Mouse (Mus musculus) left cerebral cortex, adult 8-10 months (tissue): ENCODE data around the gene A830031A19Rik. TPM values are rescaled to one million over a fixed set of nuclear protein-coding genes. Genes with fewer than 3 reads are reported as not detected.

ENCODE experiments used
- DNase-seq, 2 experiments: peaks; one replicate each; pipeline ENCODE4 v3.0.0; 2022; ENCODE audit warnings: low spot score in 2 of 2
- total RNA-seq, 4 experiments: library from RNA; stranded (reverse); gene quantifications; 2 replicates each; pipeline ENCODE4 v1.2.4; 2022

A830031A19Rik gene
- 1 to 10 TPM in 3 of 4 experiments, under 1 TPM in 1; 0.78 to 2.8 (median 1.2) TPM for total RNA-seq

DNA sequence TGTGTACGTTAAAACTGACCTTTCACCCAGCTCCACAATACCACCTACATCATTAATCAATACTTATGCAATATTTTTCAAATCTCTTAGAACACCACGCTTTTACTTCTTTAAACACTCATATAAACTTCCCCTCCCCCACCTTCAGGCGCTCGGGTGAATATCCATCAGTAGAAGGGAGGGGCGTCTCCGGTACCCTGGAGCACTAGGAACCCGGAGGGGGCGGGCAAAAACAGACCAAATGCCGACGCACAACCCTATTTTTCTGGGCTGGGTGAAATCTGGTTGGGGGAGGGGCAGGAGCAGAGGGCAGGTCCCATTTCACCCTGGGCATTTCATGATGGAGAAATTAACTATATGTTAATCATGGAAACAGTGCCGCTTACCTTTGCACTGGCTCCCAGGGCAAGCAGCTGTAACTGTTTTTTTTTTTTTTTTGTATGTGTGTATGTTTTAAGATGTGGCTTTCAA is at the start of gene A830031A19Rik:
Gene A830031A19Rik (minus strand): TSS at position 421 of the 471 bp plus-strand sequence.
- DNase-seq = peak in 1 of 2 experiments; percentile 44

DNA sequence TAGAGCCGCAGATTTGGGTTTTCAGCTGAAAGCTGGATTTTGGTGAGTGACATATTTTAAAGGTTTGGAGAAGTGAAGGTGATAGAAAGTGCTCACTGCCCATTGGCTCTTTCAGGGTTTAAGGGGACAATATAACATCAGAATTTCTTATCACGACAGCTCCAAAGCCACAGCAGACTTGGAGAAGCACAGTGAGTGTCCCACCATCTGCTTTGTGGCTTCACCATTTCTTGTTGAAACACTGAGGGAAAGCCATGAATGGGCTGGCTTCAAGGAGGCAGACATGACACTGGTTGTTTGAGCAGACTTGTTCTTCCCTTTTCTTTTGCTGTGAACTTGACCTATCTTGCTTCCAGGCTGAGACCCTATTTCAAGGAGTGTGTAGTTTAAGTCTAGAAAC is 49.1 kb upstream of the A830031A19Rik start:
- no peak for DNase-seq

DNA sequence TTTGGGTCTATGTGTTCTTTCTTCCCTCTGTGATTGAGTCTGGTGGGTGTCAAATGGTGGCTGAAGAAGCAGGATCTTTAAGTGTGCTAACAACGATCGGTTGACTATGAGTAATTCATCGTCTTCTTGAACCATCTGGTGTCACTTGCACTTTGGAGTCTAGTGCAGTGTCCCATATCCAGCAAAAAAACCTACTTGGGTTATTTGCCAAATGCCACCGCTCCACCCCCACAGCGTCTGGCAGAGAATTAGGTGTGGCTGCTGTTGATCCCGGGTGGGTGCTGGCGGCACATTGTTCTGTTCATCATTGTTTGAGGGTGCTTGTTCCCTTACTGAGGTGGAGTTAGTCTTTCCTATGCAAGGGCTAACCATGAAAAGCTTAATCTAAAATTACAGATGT is 48.0 kb upstream of the A830031A19Rik start:
- DNase-seq = no peak

DNA sequence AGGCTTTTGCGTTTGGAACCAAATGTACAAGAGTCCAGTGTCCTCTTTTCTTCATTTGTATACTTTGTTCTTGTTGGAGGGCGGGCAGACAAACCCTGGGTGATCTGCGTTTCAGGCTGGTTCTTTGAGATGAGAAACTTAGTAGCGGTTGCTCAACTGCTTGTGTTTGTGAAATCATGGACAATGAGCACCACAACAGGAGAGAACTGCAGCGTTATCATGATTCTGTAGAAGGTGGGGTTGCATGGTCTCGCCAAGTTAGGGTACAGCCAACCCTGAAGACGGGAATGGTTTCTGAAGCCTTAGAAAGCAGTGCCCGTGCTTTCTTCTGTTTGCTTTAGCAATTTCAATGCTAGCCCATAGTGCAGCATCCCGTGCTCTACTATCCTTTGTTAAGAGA is 46.3 kb upstream of the A830031A19Rik start:
- no peak for DNase-seq

DNA sequence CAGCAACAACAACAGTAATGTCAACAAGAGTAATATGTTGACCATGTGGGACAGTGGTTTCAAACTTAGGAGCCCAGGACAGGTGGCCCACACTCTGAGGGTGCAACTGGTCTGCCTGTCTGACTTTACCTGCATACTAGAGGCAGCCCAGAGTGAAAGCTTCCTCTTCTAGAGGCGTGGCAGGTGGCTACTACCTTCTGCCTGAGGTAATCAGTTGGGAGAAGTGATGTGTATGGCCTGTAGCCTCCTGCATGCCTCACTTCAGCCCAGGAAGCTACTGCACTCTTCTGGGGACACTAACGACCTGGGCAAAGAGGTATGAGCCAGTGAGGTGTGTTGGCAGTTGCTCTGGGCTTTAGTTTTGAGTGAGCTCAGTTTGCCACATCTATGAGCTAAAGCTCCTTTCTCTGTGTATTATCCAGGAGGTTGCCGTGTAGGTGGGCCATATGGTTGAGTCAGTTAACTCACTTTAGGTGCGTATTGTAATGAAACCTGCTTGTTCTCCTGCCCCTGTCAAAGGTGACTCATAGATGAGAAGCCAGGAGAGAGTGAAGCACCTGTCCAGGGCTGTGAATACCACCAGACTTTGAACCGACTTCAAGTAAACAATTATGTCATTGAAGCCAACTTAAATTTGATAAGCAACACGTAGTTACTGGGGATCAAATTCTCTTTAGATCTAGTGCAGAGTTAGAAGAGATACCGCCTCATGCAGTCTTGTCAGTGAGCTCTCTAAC is 41.9 kb upstream of the A830031A19Rik start:
- DNase-seq = no peak

DNA sequence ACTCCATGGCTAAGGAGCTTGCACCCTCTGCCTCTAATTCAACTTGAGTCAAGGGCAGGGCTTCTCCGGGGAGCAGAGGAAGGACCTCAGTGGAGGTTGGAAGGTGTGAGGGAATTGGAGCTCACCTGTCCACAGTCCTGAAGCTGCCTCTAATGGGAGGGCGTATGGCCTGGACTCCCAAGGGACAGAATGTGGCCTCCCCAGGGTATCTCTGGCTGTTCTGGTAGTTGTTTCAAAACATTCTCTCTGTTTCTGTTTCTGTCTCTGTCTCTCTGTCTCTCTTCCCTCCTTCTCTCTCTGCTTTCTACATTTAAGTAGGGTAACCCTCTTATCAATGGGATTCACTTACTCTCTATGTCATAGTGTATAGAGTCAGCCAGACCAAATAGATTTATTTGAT is 41.2 kb upstream of the A830031A19Rik start:
- DNase-seq = no peak

DNA sequence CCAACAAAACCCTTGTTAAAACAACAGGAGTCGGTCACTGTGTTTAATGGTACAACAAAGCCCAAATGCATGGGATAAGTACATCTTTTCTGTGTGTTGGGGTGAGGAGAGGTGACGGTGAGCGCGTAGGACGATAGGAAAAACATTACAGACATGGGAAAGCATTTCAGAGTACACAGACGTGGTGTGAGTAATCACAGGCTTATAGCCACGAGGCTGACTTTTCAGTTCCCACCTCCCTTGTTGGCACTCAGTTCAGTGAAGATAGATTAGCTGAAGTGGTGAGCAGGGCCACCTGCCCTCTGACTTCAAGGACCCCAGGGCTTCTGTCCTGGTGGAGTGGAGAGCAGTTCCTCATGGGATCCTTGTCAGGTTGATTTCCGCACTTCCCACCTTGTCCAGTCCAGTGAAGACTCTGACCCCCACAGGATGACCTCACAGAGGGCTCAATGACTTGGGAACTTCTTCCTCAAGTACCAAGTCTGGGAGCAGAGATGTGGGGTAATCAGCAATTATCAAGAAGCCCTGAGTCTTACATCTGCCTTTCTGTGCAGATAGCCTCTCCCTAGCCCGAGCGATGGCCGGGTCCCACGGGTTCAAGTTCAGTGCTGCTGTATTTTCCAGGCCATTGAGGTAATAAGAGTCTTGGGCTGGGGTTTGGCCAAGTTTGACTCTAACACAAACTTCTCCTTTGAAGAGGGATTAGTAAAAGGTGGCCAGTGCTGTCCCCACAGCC is 40.3 kb upstream of the A830031A19Rik start:
- no peak for DNase-seq

DNA sequence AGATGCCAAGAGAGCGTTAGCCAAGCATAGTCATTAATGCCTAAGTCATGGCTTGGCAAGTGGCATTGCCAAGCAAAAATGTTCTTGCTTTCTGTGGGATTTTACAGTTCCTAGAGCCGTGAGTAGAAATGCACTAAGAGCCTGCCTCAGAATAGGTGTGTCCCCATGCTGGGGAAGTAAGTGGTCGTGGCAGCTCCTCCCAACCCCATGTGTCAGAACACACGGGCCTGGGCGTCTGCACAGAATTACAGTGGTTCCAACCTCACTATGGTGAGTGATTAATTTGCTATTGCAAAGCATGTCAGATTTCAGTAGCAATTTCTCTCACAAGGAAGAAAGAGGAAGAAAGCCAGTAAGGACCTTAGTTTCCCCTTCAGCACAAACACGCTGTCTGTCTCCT is 36.9 kb upstream of the A830031A19Rik start:
- DNase-seq = no peak

DNA sequence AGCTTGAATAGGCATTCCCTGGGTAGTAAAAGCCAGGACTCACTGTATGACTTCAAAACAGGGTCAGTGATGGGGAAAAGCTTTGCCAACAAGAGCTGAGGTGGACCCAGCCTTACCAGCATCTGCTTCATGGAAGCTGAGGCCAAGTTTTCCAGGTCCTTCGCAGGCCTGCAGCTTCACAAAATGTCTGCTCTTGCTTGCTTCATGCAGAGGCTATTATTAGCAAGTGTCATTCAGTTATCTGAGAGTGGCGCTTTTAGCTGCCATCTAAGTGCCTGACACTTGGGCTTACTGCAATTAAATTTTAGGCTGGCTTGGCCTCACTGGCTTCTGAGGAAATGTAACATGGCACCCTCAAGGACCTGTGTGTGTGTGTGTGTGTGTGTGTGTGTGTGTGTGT is 35.3 kb upstream of the A830031A19Rik start:
- DNase-seq = no peak

DNA sequence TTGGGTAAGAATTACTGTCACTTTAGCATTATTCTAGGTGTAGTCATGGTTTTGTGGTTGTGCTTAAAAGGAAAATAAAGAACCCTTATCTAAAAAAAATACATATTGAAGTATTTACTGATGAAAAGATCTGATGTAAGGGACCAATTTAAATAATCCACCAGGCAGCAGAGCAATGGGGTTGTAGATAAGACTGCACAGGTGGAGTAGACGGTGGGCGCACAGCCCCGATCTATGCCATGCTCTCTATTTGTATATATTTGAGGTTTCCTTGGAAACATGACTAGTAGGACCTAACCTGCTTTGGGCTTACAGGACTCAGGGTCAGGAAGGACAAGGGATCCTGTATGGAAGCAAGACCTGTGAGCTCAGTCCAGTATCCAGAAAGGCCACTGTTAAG is 34.5 kb upstream of the A830031A19Rik start:
- DNase-seq = no peak

DNA sequence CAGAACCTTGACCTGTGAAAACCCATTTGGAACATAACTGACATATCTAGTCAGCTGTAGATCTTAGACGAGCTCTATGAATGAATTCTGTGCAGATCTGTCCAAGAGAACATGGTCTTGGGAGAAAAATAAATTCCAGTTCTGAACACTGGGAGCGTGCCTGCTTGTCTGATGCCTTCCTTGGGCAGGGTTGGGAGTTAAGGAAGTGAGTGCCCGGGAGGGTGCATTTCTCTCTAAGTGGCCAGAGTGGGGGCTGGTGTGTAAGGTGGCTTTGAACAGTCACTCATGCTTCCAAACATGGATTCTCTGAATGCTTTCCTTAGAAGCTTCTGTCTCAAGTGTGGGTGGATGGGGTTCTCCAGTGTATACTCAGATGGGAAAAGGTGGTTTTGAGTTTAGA is 34.1 kb upstream of the A830031A19Rik start:
- no peak for DNase-seq

DNA sequence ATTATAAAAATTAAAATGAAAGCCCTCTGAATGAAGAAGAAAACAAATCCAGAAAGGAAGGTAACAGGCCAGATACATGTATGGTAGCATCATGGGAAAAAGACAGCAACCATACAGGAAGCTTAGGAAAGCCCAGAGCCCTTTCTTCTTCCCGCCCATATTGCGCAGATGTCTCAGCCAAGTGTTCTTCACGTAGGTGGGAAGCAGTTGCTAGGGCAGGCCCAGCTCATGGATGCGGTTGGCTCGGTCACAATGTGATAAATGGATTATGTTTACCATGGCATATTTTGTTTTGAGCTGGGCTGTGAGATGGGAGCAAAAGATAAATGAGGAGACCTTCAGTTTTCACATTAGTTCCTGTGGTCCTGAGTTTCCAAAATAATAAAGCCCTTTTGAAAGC is 32.6 kb upstream of the A830031A19Rik start:
- DNase-seq = peak in 1 of 2 experiments; percentile 47

DNA sequence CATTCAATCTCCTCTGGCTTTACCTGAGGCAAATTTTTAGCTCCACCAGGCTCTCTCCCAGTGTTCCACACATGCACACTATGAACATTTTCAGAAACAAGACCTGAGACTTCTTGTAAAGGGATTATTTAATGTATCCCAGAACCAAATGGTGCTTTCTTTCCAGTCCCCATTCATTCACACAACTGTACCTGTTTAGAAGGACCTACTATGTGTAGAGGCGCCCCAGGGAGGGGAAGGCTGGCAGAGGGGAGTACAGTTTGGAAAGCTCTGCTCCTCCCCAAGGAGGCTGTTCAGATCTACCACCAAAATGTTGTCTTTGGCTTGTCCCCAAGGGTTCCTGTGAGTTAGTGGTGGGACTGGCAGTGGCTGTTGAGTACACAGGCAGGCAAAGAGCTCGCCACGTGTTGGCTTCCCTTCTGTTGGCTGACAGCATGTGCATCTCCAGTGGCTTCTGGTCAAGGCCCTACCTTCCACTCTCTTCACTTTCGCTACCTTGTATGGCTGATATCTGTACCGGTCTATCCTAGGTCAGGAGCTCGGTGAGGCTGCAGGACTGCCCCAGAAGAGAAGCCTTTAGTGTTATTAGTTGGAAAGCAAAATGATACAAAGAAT is 28.4 kb upstream of the A830031A19Rik start:
- no peak for DNase-seq

DNA sequence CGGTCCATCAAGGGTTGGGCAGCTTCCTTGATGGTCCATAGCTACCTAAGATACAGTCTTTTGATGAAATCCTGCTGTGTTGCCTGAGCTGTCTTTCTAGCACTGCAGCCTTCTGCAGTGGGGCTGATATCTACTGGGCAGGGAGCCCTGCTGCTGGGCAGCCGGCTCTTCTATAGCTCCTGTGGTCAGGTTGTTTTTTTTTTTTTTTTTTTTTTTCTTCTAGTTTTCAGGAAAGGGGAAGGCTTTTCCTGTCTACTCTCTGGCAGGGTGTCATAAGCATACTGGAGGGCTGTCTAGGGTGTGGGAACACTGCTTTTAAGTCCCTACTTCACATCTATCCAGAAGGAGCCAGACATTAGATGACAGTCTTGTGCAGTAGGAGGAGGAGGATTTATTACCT is 27.5 kb upstream of the A830031A19Rik start:
- no peak for DNase-seq

DNA sequence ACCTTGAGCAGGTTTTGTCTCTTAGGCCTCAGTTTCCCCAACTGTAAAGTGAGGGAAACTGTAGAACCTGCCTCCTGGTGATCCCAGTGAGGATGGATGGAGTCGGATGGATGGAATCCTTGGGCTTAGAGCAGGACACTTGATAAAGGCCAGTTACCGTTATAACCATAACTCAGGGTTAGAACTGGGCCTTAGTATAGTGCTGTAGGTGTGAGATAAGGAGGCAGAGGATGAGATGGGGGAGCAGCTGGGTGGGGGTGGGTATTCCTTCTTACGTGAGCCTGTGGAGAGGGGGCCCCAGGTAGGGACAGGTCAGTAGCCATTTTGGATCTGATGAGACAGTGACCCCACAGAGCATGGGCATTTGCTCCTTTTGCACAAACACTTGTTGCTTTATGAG is 26.8 kb upstream of the A830031A19Rik start:
- no peak for DNase-seq

DNA sequence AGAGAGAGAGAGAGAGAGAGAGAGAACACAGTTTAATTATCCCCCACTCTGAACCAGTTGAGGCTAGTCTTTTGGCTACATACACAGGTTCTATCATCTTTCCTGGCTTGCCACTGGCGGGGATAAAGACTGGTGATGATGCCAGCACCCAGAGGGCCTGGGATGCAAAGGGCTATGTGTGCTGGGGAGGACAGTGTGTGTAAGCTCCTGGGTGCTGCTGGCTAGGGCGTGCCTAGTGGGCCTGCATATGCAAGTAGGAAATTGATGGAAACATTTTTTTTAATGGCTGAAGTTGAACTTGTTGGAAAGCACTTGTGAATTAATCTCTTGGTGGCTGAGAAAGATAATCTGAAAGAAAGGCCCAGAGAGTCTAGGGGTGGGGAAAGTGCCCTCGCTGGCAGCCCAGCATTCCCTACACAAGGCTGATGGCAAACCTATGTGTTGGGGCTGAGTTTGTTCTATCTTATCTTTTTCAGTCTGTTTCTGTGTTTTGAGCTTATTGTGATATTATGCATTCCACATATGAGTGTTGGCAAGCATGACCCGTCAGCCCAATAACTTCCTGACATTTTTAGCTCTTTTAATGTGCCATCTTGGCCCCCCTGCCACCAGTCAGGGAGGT is 25.7 kb upstream of the A830031A19Rik start:
- DNase-seq = no peak

DNA sequence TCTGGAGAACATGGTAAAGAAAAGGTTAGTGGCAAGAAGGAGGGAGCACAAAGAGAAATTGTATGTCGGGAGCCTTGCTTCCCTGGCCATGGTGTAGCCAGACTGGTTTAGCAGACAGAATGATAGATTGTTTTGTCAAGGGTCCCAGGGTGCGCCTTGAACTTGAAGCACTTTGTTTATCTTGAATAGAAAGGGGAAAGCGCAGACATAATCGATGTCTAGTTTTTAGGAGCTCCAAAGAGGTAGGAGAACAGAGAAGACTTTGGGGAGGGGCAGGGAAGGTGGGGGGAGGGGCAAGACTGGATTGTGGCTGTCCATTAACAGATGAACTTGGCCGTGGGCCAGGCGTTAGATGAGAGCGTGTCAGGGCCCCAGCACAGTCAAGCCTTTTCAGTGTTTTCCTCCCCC is 25.0 kb upstream of the A830031A19Rik start:
- no peak for DNase-seq

DNA sequence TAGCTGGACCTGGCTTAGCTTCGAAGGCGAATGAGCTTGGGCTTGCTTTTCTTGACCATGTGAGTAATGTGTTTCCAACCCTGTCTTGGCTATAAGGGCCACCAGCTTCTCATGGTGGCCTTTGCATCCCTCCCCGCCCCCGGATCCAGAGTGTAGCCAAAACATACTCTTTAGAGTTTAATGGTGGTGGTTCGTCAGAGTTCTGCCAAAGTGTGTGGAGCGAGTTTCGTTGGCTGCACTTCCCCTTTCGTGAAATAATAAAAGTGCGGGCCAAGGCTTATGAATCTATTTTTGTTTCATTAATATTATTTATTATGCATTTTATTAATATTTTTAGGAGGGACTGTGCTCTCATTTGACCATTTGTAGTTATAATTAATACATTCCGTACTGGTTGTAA is 24.4 kb upstream of the A830031A19Rik start:
- no peak for DNase-seq

DNA sequence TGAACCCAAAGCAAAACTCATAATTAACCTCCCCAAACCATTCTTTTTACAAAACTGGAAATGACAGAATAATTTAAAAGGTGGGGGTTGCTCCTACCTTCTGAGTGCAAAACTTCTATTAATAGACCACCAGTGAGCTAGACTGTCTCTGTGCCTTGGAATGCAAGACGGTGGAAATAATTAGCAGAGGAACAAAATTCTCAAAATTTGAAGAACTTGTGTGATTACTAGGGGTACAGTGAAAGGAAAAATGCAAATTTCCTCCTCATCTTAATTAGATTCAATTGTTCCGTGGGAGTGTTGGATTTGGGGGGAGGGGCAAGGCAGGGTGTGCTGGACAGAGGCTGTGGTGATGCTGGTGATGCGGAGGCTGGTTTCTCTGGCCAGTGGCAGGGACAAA is 23.8 kb upstream of the A830031A19Rik start:
- DNase-seq = no peak

DNA sequence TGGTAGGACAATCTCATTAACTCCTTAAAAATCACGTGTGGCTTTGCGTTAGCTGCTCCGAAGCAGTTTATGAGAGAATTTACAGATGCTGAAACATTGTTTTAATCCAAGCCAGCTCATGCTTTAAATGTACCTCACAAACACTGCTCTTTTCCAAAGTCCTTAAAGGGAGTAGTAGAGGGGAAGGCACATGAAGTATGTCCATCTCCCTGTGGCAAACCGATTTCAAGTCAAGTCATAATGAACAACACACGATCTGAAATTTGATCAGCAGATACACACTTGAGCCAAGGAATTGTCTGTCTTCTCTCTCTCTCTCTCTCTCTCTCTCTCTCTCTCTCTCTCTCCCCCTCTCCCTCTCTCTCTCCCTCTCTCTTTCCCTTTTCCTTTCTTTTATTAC is 23.2 kb upstream of the A830031A19Rik start:
- no peak for DNase-seq

DNA sequence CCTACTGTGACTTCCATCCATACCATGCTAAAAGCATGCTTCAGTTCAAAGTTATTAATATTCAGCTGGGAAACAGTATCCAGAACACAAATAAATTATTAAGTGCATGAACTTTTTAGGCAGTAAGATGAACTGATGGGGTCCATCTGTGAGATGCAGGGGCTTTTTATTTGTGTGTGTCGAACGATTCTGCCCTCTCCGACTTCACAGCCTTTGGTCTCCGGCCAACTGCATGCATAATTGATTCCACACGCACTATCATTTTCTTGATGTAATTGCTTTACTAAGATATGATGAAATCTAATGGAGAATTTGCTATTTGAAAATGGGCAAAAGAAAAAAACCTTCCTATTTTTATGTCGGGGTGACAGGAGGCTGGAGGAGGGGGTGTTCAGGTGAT is 22.2 kb upstream of the A830031A19Rik start:
- no peak for DNase-seq

DNA sequence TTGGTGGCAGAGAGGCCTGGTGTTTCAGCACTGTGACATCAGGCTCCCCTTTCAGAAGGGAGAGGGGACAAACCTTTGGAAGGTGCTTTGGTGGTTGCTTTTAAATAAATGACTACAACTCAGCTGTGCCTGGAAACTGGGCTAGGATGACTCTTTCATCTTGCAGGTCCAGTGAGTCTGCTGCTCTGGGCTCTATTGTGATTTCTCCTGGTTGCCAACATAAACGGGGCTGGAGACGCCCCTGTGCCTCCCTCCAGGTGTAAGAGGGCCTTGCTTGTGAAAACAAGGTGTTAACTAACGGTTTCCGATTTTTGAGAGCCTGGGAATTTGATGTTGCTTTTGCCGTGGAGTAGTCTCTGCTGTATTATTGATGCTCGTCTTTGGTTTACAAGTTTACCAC is 21.6 kb upstream of the A830031A19Rik start:
- DNase-seq = no peak
